Mouse (Mus musculus) CH12.LX (cell line): Measurements from ENCODE around the gene Dus3l.

Source experiments
- CHD1 ChIP-seq: IDR thresholded peaks from 2 replicates; pipeline ENCODE4 v1.6.1; 2012; ENCODE audit warnings: low read depth, low read length, improper control_type of control experiment, inconsistent platforms
- CTCF ChIP-seq, 2 experiments: IDR thresholded peaks in 1 of 2; conservative IDR thresholded peaks in 1 of 2; 2 replicates each; pipeline ENCODE4 v1.5.1; 2011 to 2012; ENCODE audit warnings: low read depth in 2 of 2, low read length in 2 of 2, improper control_type of control experiment in 1 of 2, inconsistent platforms in 1 of 2, mild to moderate bottlenecking in 1 of 2, moderate library complexity in 1 of 2
- ELF1 ChIP-seq: IDR thresholded peaks from 2 replicates; pipeline ENCODE4 v1.6.1; 2014; ENCODE audit warnings: low read depth, mild to moderate bottlenecking, inconsistent platforms, low read length, improper control_type of control experiment
- POLR2A ChIP-seq: IDR thresholded peaks from 2 replicates; pipeline ENCODE4 v1.6.1; 2011; ENCODE audit warnings: low read depth, mild to moderate bottlenecking, improper control_type of control experiment, low read length

DNA sequence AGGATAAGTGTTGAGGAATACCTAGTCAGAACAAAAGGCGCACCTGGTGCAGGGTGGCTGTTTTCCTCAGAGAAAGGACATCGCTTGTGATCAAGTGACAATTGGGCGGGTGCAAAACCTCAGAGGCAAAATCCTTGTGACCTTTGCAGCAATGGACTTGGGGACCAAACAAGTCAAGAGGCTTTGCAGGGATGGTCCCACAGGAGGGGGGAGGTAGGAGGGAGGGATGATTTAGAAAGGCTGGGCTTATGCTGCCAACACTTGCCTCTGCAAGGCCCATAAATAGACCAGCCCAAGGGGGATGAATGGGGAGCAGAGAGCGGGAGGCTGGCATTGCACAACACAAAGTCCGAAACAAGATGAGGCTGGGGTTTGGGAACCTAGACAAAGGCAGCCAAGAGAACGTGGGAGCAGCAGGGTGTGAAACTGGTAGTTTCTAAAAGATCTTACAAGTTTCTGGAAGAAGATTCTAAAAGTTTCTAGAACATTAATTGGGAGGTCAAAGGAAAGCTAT, 54.5 kb downstream of the Dus3l start:
- TF ChIP-seq CTCF (conservative IDR thresholded peaks at IDR 0.05 in 1 of 2, IDR thresholded peaks at IDR 0.05 in 1 of 2; ENCODE audit: low read depth in 2 of 2, low read length in 2 of 2) (no peak), POLR2A (no peak), ELF1 (no peak), CHD1 (no peak)
